Mouse (Mus musculus) thymus, adult 2 months (tissue): ENCODE results near the gene Pycr2.

Source experiments
- CTCF ChIP-seq: fragments of 200-500 bp; IDR thresholded peaks from 2 replicates; pipeline ENCODE4 v1.5.1; 2012; ENCODE audit warnings: mild to moderate bottlenecking, control low read depth, low read length, moderate library complexity, borderline replicate concordance; ENCODE audit not compliant: control insufficient read depth, poor library complexity, insufficient read depth; ENCODE audit errors: extremely low read depth
- POLR2A ChIP-seq: fragments of 200-500 bp; IDR thresholded peaks from 2 replicates; pipeline ENCODE4 v1.6.1; 2012; ENCODE audit warnings: mild to moderate bottlenecking, low read length, control low read depth, moderate library complexity; ENCODE audit not compliant: control insufficient read depth, poor library complexity, insufficient read depth; ENCODE audit errors: extremely low read depth

DNA sequence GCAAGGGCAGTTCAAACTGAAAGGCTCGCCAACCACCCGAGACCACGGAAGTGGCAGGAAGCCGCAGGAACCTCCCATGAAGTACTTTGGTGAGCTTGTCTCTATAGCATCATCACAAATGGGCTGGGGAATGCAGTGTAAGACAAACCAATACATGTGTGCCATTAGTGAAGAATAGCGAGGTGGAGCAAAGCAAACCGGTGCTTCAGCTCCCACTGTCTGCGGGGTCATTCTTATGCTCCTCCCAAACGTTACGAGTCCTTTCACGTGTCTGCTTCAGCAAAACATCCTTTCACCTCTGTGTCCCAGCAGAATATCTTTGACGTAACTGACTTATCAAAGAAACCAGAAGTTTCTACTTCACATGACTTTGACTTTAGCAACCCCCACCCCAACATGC lies 12.3 kb downstream of the Pycr2 start:
- TF ChIP-seq CTCF: no peak
- no peak for TF ChIP-seq POLR2A
